Mouse (Mus musculus) forebrain, embryonic 14.5 days (tissue): ENCODE results near the gene Cog3. TPM values are rescaled to one million over a fixed set of nuclear protein-coding genes. Genes with fewer than 3 reads are reported as not detected.

Source experiments
- polyA plus RNA-seq: library from polyadenylated mRNA; unstranded; fragments of >200 nt; fragmentation: Nextera tagmentation; extraction: Ambion mirVana; gene quantifications from 2 replicates; pipeline ENCODE4 v1.2.1, GENCODE M21; 2014

Cog3 gene
- polyA plus RNA-seq, 1 experiment from 2014 or later = 22.5 TPM

Other genes with a start within 250 kb of the Cog3 start
- not detected in 2 replicates for gene Spert, start 161.4 kb downstream of the Cog3 start, polyA plus RNA-seq
- gene Erich6b, start 112.3 kb downstream of the Cog3 start, polyA plus RNA-seq = not detected in 2 replicates
- gene Slc25a30, start 32.5 kb upstream of the Cog3 start, polyA plus RNA-seq = 10.0 and 11.6 TPM in 2 replicates
- gene Tpt1, start 90.6 kb upstream of the Cog3 start, polyA plus RNA-seq = 979 and 1,156 TPM in 2 replicates
- 7.7 and 9.5 TPM in 2 replicates for gene Kctd4, start 200.5 kb upstream of the Cog3 start, polyA plus RNA-seq